Mouse (Mus musculus) B cell, adult 2 months (primary cell): ENCODE measurements around the gene Mier3.

Source experiments
- DNase-seq, 2 experiments: peaks; one replicate each; pipeline ENCODE4 v3.0.0; 2022

Gene Mier3

GRCm38 (mm10) chr13:111680679-111681078 lies at the start of gene Mier3:
Gene Mier3, plus strand, starts transcription at chr13:111680979.
- no peak for DNase-seq

GRCm38 (mm10) chr13:111634163-111635160 lies 46.3 kb upstream of the Mier3 start:
- peak; percentile 57 to 63 for DNase-seq

GRCm38 (mm10) chr13:111640319-111640718 lies 40.5 kb upstream of the Mier3 start:
- peak; percentile 43 to 50 for DNase-seq

- no peak for DNase-seq
These were observed 37.1 kb upstream of the Mier3 start for GRCm38 (mm10) chr13:111643636-111644035.

- peak; percentile 31 to 39 for DNase-seq
These were observed 34.6 kb upstream of the Mier3 start for GRCm38 (mm10) chr13:111646204-111646603.

- DNase-seq = no peak
These were observed 33.5 kb upstream of the Mier3 start for GRCm38 (mm10) chr13:111647279-111647678.

GRCm38 (mm10) chr13:111651020-111651419 lies 29.8 kb upstream of the Mier3 start:
- no peak for DNase-seq

- no peak for DNase-seq
These were observed 25.5 kb upstream of the Mier3 start for GRCm38 (mm10) chr13:111655273-111655672.

- DNase-seq = peak; percentile 25 to 35
These were observed 24.9 kb upstream of the Mier3 start for GRCm38 (mm10) chr13:111655856-111656255.

GRCm38 (mm10) chr13:111656309-111656708 lies 24.5 kb upstream of the Mier3 start:
- no peak for DNase-seq

GRCm38 (mm10) chr13:111656769-111657168 lies 24.0 kb upstream of the Mier3 start:
- no peak for DNase-seq

GRCm38 (mm10) chr13:111658501-111659280 lies 22.1 kb upstream of the Mier3 start:
- no peak for DNase-seq

GRCm38 (mm10) chr13:111659430-111659829 lies 21.3 kb upstream of the Mier3 start:
- DNase-seq = no peak

- DNase-seq = no peak
These were observed 20.7 kb upstream of the Mier3 start for GRCm38 (mm10) chr13:111660072-111660471.

GRCm38 (mm10) chr13:111660556-111660955 lies 20.2 kb upstream of the Mier3 start:
- DNase-seq = no peak

- DNase-seq = no peak
These were observed 12.8 kb upstream of the Mier3 start for GRCm38 (mm10) chr13:111668016-111668415.

- no peak for DNase-seq
These were observed 3.9 kb upstream of the Mier3 start for GRCm38 (mm10) chr13:111676841-111677240.

GRCm38 (mm10) chr13:111684056-111684625 lies 3.4 kb downstream of the Mier3 start:
- no peak for DNase-seq

- DNase-seq = peak; percentile 87 to 90
These were observed 5.1 kb downstream of the Mier3 start for GRCm38 (mm10) chr13:111685751-111686462.

- DNase-seq = peak in 1 of 2 experiments; percentile 32
These were observed 5.9 kb downstream of the Mier3 start for GRCm38 (mm10) chr13:111686522-111687284.

GRCm38 (mm10) chr13:111687285-111687781 lies 6.6 kb downstream of the Mier3 start:
- peak; percentile 51 to 52 for DNase-seq
